Mouse (Mus musculus) right cerebral cortex, postnatal 25 days (tissue): ENCODE data around the gene Olfr1351.
"Not testable (repeated sequence)": the region's sequence is repeated elsewhere in the genome, so short reads cannot be mapped to it uniquely, and the experiment has no call there.

Source experiments
- DNase-seq: peaks from one replicate; pipeline ENCODE4 v3.0.0; 2022

Gene Olfr1351

GRCm38 (mm10) chr10:79012172-79012571 is at the start of gene Olfr1351:
Gene Olfr1351, plus strand, starts transcription at chr10:79012472.
- DNase-seq = no peak

DNA sequence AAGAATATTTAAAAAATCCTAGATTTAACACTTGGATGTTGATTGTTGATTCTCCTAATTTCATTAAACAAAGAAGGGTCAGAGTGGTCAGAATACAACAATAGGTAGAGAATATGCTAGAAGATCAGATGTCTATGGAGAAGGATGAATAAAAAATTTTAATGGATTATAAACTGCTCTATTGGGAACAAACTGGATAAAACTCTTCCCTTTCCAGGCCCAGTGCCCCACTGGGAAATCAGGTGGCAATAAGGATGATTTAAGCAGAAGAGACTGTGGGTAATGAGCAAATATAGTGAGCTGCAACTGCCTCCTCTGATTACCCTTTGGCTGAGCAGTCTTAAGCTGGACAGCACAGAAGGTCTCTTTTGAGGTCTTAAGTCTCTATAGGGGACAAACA is 49.3 kb upstream of the Olfr1351 start, which contains the start of gene Olfr1353:
Gene Olfr1353 (plus strand): TSS at position 301 of the 400 bp plus-strand sequence.
- DNase-seq = not testable (repeated sequence)

- no peak for DNase-seq
Measured at GRCm38 (mm10) chr10:78980750-78981149, 31.5 kb upstream of the Olfr1351 start, which contains the start of gene Olfr1352. Gene Olfr1352, plus strand, starts transcription at chr10:78981050.

GRCm38 (mm10) chr10:79028441-79028840 is 16.2 kb downstream of the Olfr1351 start, which contains the start of gene Olfr57:
Gene Olfr57, plus strand, starts transcription at chr10:79028741.
- DNase-seq = no peak

DNA sequence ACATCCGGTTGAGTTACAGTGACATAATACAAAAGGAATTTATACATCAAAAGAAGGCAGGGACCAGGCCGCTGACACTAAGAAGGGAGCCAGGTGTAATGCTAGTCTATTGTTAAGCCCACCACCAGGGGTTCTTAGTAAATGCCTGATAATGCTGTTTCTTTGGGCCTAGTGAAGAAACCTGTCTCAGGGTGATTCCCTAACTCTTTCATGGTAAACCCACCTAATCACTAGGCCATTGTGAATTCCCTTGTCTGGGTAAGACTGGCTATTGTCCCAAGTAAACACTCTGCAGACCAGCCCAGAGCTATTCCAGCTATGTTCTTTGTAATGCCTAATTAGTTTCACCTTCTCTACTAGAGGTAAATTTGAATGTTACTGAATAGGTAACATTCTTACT is 30.2 kb downstream of the Olfr1351 start:
- not testable (repeated sequence) for DNase-seq

- DNase-seq = not testable (repeated sequence)
Measured at GRCm38 (mm10) chr10:79057370-79057769, 45.1 kb downstream of the Olfr1351 start.
